Mouse (Mus musculus) liver, adult 2 months (tissue): ENCODE measurements around the gene Iqsec3.

Experiments used
- CTCF ChIP-seq: fragments of 200-500 bp; IDR thresholded peaks from 2 replicates; pipeline ENCODE4 v1.5.1; 2011; ENCODE audit warnings: low read depth, low read length, control low read depth
- POLR2A ChIP-seq: fragments of 200-500 bp; IDR thresholded peaks from 2 replicates; pipeline ENCODE4 v1.6.1; 2011; ENCODE audit warnings: low read length, control low read depth; ENCODE audit not compliant: insufficient read depth; ENCODE audit errors: extremely low read depth

DNA sequence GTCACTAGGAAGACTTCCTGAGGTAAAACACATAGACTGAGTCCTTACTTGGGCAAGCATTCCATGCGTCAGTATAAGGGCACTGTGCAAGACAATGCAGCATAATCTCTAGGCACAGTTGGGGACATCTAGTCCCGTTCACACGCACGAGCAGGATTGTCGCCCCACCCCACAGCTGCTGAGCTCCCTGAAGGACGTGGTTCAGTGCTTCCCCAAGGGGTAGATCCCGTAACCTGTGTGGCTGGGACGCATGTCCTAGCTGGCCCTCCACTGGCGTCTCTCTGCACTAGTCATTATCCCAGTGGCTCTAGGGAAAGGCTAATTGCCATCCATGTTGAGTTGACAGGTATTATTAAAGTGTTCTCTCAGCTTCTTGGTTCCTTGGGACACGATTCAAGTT, 91.4 kb downstream of the Iqsec3 start:
- TF ChIP-seq CTCF = no peak
- no peak for TF ChIP-seq POLR2A
